Mouse (Mus musculus) embryonic fibroblast, embryonic 13.5 days (primary cell): Measurements from ENCODE around the gene Litaf. TPM values are rescaled to one million over a fixed set of nuclear protein-coding genes. Genes with fewer than 3 reads are reported as not detected.

Source experiments
- H3K27ac ChIP-seq: 2 replicates; pipeline ENCODE4 v1.5.1; 2012; ENCODE audit warnings: low read length, control low read depth, inconsistent platforms; ENCODE audit not compliant: insufficient read depth
- H3K4me1 ChIP-seq: 2 replicates; pipeline ENCODE4 v1.6.1; 2011; ENCODE audit warnings: low read length; ENCODE audit not compliant: control insufficient read depth, insufficient read depth
- H3K4me3 ChIP-seq: 2 replicates; pipeline ENCODE4 v1.5.1; 2011; ENCODE audit warnings: mild to moderate bottlenecking, control low read depth, low read length; ENCODE audit not compliant: insufficient read depth
- CTCF ChIP-seq: IDR thresholded peaks from 2 replicates; pipeline ENCODE4 v1.5.1; 2011; ENCODE audit warnings: mild to moderate bottlenecking, control low read depth, low read length, moderate library complexity, borderline replicate concordance; ENCODE audit not compliant: insufficient read depth
- POLR2A ChIP-seq: IDR thresholded peaks from 2 replicates; pipeline ENCODE4 v1.6.1; 2011; ENCODE audit warnings: low read depth, mild to moderate bottlenecking, control low read depth, low read length, moderate library complexity
- polyA plus RNA-seq: library from polyadenylated mRNA; stranded (reverse); fragments of >200 nt; gene quantifications from 2 replicates; pipeline ENCODE4 v1.2.4, GENCODE M21; 2011; ENCODE audit warnings: low read depth; ENCODE audit not compliant: missing spikeins, insufficient read length

Gene Litaf
- polyA plus RNA-seq, 1 experiment: 88.1 TPM

DNA sequence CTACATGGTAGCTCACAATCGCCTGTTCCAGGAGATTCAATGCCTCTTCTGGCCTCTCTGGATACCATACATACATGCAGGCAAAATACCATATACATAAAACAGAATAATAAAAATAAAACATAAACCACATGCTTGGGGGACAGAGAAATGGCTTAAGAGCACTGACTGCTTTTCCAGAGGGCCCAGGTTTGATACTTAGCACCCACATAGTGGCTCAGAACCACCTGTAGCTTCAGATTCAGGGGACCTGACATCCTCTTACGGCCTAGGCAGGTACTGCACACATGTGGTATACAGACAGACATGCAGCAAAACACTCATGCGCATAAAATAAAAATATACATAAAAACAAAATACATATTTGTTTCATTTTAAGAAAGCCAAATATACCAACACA is 20.3 kb upstream of the Litaf start:
- no peak for TF ChIP-seq POLR2A
- no peak for TF ChIP-seq CTCF
- Histone ChIP-seq H3K4me1 (no peaks in the 10 kb centered on the region), H3K27ac (no peak overlapping the region), H3K4me3 (no peak overlapping the region)

DNA sequence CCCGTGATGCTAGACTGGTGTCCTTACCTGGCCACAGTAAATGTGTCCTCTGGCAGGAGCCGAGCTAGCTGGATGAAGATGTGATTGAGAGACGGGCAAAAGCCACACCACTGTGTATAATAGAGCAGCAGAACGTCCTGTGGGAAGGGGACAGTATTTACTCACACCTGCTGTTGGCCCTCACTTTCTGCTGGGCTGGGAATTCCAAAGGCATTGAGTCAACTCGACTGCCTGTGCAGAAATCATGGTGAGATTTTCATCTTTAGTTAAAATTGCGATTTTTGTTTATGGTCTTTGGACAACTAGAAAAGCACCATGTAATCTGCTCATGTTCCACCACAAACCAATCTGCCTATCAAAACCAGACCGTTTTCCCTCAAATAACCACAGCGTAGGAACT is 18.2 kb upstream of the Litaf start:
- Histone ChIP-seq H3K27ac (no peak overlapping the region), H3K4me3 (no peak overlapping the region)
- TF ChIP-seq POLR2A: no peak
- no peak for TF ChIP-seq CTCF

DNA sequence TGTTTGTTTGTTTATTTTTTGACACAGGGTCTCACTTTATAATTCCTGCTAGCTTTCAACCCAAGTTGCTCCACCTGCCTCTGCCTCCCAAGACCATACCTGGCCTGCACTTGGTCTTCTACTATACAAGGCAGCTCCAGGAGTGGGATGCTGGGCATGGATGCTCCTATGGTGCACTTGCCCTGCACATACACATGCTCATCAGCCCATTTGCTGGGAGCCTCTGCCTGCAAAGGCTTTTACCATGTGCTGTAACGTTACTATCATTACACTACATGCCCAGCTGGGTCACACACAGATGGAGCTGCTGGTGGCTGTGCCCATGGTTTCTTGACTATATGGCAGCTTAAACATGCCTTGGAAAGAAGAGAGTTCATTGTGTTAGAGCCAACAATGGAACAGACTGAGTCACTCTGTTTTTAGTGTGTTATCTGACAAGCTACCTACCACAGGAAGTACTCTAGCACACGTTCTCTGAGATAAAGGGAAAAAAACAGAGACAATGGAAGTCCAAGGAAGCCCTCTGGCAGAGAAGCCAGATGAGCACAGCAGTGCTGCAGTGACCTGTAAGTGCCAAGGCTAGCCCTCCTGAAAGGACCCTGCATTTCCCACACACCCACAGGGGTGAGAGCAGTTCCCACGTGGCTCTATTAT is 12.4 kb upstream of the Litaf start:
- TF ChIP-seq CTCF (no peak), POLR2A (no peak)
- Histone ChIP-seq H3K4me3 (no peak overlapping the region), H3K4me1 (no peaks in the 10 kb centered on the region), H3K27ac (no peak overlapping the region)

More for the DNA sequence above, 18.2 kb upstream of the Litaf start:
- no peaks in the 10 kb centered on the region for H3K4me1 ChIP-seq

DNA sequence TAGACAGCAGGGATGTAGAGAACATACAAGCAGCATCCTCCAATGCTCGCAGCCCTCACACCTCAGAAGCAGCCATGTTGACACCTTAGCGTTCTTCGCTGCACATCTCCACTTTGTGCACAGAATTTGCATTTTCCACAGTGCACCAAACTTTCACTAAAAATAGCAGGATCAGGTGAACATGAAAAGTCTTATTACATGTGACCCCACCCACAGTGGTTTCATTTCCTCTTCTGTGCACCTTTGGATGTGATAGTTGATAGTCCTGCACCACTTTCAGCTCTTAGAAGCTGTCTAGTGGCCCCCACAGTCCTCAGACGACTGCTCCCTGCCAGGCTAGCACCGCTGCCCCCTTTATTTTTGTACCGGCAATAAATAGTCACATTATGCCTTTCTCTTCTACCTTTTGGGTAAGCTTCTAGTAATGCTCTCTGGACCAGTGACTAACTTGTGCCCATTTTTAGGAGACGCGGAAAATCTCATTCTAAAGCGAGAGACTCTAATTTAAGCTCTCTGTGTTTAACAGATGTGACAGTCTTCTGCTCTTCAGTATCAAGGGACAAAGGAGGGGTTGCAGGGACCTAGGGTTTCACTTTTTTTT is 11.7 kb upstream of the Litaf start:
- H3K4me3 ChIP-seq: no peak overlapping the region
- H3K27ac ChIP-seq: no peak overlapping the region
- no peaks in the 10 kb centered on the region for H3K4me1 ChIP-seq
- no peak for TF ChIP-seq CTCF
- TF ChIP-seq POLR2A: no peak

DNA sequence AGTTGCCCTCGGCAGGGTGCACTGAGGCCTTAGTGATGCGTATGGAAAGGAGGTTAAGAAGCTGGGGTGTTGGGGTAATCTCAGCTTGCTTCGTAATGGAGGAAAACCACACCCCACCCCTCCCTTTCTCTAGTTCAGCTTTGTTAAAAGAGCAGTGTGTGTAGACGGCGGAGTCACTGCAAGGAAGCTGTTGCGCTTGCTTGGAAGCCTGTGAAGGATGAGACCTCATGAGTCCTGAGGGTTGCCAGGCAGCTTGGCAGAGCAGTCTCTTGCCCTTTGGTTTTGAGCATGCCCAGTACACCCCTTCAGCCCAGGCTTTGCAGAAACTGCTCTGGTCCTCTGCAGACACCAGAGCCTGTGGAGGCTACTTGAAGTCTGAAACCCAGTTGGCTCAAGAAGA is 7.1 kb upstream of the Litaf start:
- H3K4me3 ChIP-seq: no peak overlapping the region
- no peak overlapping the region for H3K27ac ChIP-seq
- no peak for TF ChIP-seq POLR2A
- no peak for TF ChIP-seq CTCF
- no peaks in the 10 kb centered on the region for H3K4me1 ChIP-seq

DNA sequence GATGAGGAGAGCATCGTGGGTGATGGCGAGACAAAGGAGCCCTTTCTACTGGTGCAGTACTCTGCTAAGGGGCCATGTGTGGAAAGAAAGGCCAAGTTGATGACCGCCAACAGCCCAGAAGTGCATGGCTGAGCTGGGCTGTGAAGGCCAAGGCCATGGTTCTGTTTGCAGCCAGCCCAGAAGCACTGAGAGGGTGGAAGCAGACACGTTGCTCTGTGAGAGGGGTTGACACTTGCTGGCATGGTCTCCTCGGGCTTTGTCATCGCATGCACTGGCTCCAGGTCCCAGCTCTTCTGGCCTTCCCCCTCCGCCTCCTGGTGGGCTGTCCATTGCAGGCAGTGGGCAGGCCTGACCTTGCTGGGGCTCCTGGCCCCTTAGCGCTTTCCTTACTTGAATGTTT is 6.5 kb upstream of the Litaf start:
- Histone ChIP-seq H3K27ac (no peak overlapping the region), H3K4me1 (no peaks in the 10 kb centered on the region), H3K4me3 (no peak overlapping the region)
- TF ChIP-seq POLR2A (no peak), CTCF (no peak)

DNA sequence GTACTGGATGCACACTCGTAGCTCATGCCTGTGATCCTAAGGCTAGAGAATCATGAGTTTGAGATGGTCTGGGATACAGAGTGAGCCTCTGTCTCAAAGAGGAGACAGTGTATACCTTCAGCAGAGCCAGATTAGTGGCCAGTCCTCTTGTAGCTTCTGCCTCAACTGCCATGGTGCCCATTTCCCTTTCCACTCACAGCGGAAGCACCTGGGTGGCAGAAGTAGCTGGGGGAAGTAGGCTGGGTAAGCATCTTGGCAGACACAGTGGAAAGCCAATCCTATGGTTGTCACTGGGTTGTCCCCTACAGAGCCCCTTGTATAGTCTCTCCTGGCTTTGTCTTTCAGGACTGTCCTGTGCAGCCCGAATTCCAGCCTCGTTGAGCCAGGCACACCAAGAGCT is 5.9 kb upstream of the Litaf start:
- TF ChIP-seq POLR2A (no peak), CTCF (no peak)
- no peaks in the 10 kb centered on the region for H3K4me1 ChIP-seq
- no peak overlapping the region for H3K4me3 ChIP-seq
- no peak overlapping the region for H3K27ac ChIP-seq

DNA sequence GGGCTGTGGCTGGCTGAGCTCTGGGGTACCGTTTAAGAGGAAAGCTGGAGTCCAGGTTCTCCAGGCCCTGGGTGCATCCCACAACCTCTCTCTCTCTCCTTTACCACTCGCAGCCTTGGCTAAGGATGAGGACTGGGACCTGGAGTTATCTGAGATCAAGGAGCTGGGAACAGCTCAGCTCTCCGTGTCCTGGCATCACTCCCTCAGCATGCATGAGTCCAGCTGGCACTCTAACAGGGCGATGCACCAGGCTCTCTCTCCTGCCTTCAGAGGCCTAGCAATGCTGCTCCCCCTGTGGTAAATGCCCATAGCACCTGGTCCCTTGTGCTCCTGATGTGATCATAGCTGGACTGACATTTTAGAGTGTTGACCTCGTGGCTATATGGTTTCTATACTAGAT is 5.2 kb upstream of the Litaf start:
- Histone ChIP-seq H3K4me1 (no peaks in the 10 kb centered on the region), H3K27ac (no peak overlapping the region), H3K4me3 (no peak overlapping the region)
- TF ChIP-seq CTCF: no peak
- no peak for TF ChIP-seq POLR2A

DNA sequence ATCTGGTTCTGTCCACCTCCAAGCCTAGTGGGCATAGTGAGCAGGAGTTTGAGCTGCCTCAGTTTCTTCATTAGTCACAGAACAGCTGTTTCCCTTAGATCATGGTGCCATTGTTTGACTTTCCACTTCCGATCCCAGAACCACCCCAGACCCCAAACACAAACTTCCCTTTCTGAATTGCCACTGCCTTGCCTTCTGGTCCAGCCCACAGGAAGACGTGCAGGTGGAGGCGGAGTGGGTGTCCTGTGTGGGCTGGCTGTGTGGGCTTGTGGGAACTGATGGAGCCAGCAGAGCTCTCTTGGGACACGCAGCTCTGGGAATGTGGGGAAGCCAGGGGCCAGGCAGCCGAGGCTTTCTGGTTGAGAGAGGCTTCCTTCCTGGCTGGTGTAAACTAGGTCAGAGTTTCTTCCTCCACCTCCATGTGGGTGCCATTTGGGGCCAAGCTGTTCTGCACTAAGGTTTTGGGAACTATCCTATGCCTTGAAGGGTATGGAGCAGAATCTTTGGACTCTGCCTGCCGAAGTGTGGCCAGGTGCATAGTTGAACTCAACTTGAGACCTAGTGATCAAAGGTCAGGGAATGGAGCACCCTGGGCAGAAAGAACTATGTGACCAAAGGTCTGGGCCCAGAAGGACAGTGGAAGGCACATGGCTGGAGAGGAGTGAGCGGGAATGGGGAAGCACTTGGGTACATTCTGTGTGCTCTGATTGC is 3.9 kb upstream of the Litaf start:
- 0 out of 2 replicates have a peak, but pooled peaks cover 4% of the 10 kb centered on the region for H3K4me1 ChIP-seq
- H3K4me3 ChIP-seq: no peak overlapping the region
- TF ChIP-seq CTCF (no peak), POLR2A (no peak)
- H3K27ac ChIP-seq: no peak overlapping the region

DNA sequence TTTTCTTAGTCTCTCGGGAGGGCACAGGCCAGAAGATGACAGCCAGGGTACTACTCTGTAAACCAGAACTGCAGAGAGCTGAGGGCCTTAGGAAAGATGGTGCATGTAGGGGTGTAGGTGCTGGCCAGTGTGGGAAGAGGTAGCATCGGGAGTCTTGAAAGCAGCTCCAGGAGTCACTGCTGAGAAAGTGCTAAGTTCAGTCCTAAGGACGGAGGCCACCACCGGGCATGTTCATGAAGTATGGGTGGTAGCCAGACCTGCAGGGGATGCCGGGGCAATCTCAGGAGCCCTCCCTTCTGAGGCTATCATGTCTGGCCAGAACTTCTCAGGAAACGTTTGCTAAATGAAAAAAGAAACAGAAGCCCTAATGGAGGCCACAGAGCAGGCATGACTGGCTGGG is 3.3 kb upstream of the Litaf start:
- 0 out of 2 replicates have a peak, but pooled peaks cover 4% of the 10 kb centered on the region for H3K4me1 ChIP-seq

More for the DNA sequence above, 3.3 kb upstream of the Litaf start:
- TF ChIP-seq POLR2A: no peak
- Histone ChIP-seq H3K27ac (no peak overlapping the region), H3K4me3 (no peak overlapping the region)
